Mouse (Mus musculus) heart, embryonic 11.5 days (tissue): ENCODE data around the gene Olfr922. TPM values are rescaled to one million over a fixed set of nuclear protein-coding genes. Genes with fewer than 3 reads are reported as not detected.

Experiments used
- ATAC-seq: fragments of 200-750 bp; cut with Nextera tagmentation; replicated peaks from 2 replicates; pipeline ENCODE4 v1.8.0; 2017; ENCODE audit warnings: moderate library complexity; ENCODE audit not compliant: insufficient number of reproducible peaks, low FRiP score, low TSS enrichment
- H3K27ac ChIP-seq: fragments of 300-500 bp; sonication (generic); 2 replicates; pipeline ENCODE4 v1.5.1; 2014; ENCODE audit warnings: mild to moderate bottlenecking, low read depth, low read length
- H3K27me3 ChIP-seq: fragments of 300-500 bp; sonication (generic); 2 replicates; pipeline ENCODE4 v1.6.1; 2014; ENCODE audit warnings: mild to moderate bottlenecking, low read length, mixed read lengths; ENCODE audit not compliant: control insufficient read depth, insufficient read depth
- H3K36me3 ChIP-seq: fragments of 300-500 bp; sonication (generic); 2 replicates; pipeline ENCODE4 v1.6.1; 2014; ENCODE audit warnings: mild to moderate bottlenecking, low read length, moderate library complexity, mixed read lengths; ENCODE audit not compliant: control insufficient read depth, insufficient read depth
- H3K4me1 ChIP-seq: fragments of 300-500 bp; sonication (generic); 2 replicates; pipeline ENCODE4 v1.6.1; 2014; ENCODE audit warnings: low read length; ENCODE audit not compliant: control insufficient read depth, insufficient read depth
- H3K4me2 ChIP-seq: fragments of 300-500 bp; sonication (generic); 2 replicates; pipeline ENCODE4 v1.6.1; 2014; ENCODE audit warnings: mild to moderate bottlenecking, moderate library complexity
- H3K4me3 ChIP-seq: fragments of 300-500 bp; sonication (generic); 2 replicates; pipeline ENCODE4 v1.5.1; 2014; ENCODE audit warnings: low read depth, low read length
- H3K9ac ChIP-seq: fragments of 300-500 bp; sonication (generic); 2 replicates; pipeline ENCODE4 v1.6.1; 2014; ENCODE audit warnings: mild to moderate bottlenecking, low read depth, low read length, moderate library complexity
- H3K9me3 ChIP-seq: fragments of 300-500 bp; sonication (generic); replicated peaks from 2 replicates; pipeline ENCODE4 v1.6.1; 2016; ENCODE audit warnings: low read length; ENCODE audit not compliant: control insufficient read depth
- WGBS: fragments of 180-500 bp; shearing (Covaris S2); extraction: QIAGEN DNeasy Blood & Tissue Kit; methylation state at CpG from one replicate; pipeline ENCODE4 v1.1.7; 2014; ENCODE audit not compliant: insufficient replicate concordance; 5-methylcytosine and 5-hydroxymethylcytosine counted together
- polyA plus RNA-seq: library from polyadenylated mRNA; unstranded; fragments of >200 nt; fragmentation: Nextera tagmentation; extraction: Ambion mirVana; gene quantifications from 2 replicates; pipeline ENCODE4 v1.2.1, GENCODE M21; 2014

The Olfr922 gene
- not detected in 2 replicates for polyA plus RNA-seq

- no peak within 1 kb of the TSS for H3K4me2 ChIP-seq
- H3K27ac ChIP-seq = no peak within 1 kb of the TSS
- H3K36me3 ChIP-seq = no peaks in the 10 kb centered on the region
- no peaks in the 10 kb centered on the region for H3K9me3 ChIP-seq
- no peaks in the 10 kb centered on the region for H3K27me3 ChIP-seq
- no peak for ATAC-seq
- H3K9ac ChIP-seq = no peak within 1 kb of the TSS
- H3K4me3 ChIP-seq = no peak within 1 kb of the TSS
- H3K4me1 ChIP-seq = no peaks in the 10 kb centered on the region
- 69% methylated on average over 2 of the region's 2 CpGs for WGBS
Observed at GRCm38 (mm10) chr9:38814314-38814713, at the start of gene Olfr922. Gene Olfr922 (plus strand): TSS chr9:38814614.

- Histone ChIP-seq H3K9me3 (no peaks in the 10 kb centered on the region), H3K4me1 (no peaks in the 10 kb centered on the region), H3K27ac (no peak within 1 kb of the TSS), H3K4me3 (no peak within 1 kb of the TSS), H3K4me2 (no peak within 1 kb of the TSS), H3K36me3 (no peaks in the 10 kb centered on the region), H3K27me3 (no peaks in the 10 kb centered on the region), H3K9ac (no peak within 1 kb of the TSS)
- no peak for ATAC-seq
Observed at GRCm38 (mm10) chr9:38772768-38773167, 41.6 kb upstream of the Olfr922 start, which contains the start of gene Olfr921. Gene Olfr921 (plus strand): TSS chr9:38773068.

- Histone ChIP-seq H3K27ac (no peak overlapping the region), H3K9me3 (no peaks in the 10 kb centered on the region), H3K4me1 (no peaks in the 10 kb centered on the region), H3K9ac (no peak overlapping the region), H3K4me2 (no peak overlapping the region), H3K27me3 (no peaks in the 10 kb centered on the region), H3K36me3 (no peaks in the 10 kb centered on the region), H3K4me3 (no peak overlapping the region)
- 75% methylated on average over 2 of the region's 2 CpGs for WGBS
- ATAC-seq = no peak
Observed at GRCm38 (mm10) chr9:38792689-38793088, 21.7 kb upstream of the Olfr922 start.

- H3K27ac ChIP-seq = no peak overlapping the region
- H3K27me3 ChIP-seq = no peaks in the 10 kb centered on the region
- no peaks in the 10 kb centered on the region for H3K4me1 ChIP-seq
- H3K9ac ChIP-seq = no peak overlapping the region
- no peaks in the 10 kb centered on the region for H3K36me3 ChIP-seq
- H3K4me3 ChIP-seq = no peak overlapping the region
- no peak for ATAC-seq
- no peak overlapping the region for H3K4me2 ChIP-seq
- H3K9me3 ChIP-seq = no peaks in the 10 kb centered on the region
Observed at GRCm38 (mm10) chr9:38805696-38806095, 8.7 kb upstream of the Olfr922 start.

GRCm38 (mm10) chr9:38815458-38815986 is 1.1 kb downstream of the Olfr922 start:
- no peak overlapping the region for H3K27ac ChIP-seq
- H3K4me2 ChIP-seq = no peak overlapping the region
- H3K4me3 ChIP-seq = no peak overlapping the region
- H3K27me3 ChIP-seq = no peaks in the 10 kb centered on the region
- H3K9ac ChIP-seq = no peak overlapping the region
- H3K36me3 ChIP-seq = no peaks in the 10 kb centered on the region
- H3K9me3 ChIP-seq = no peaks in the 10 kb centered on the region
- WGBS = 78% methylated on average over 1 of the region's 1 CpGs
- no peak for ATAC-seq
- no peaks in the 10 kb centered on the region for H3K4me1 ChIP-seq

- Histone ChIP-seq H3K9ac (no peak within 1 kb of the TSS), H3K36me3 (no peaks in the 10 kb centered on the region), H3K9me3 (no peaks in the 10 kb centered on the region), H3K27me3 (no peaks in the 10 kb centered on the region), H3K4me1 (no peaks in the 10 kb centered on the region), H3K27ac (no peak within 1 kb of the TSS), H3K4me2 (no peak within 1 kb of the TSS), H3K4me3 (no peak within 1 kb of the TSS)
- no peak for ATAC-seq
- 86% methylated on average over 1 of the region's 1 CpGs for WGBS
Observed at GRCm38 (mm10) chr9:38826245-38826644, 11.8 kb downstream of the Olfr922 start, which contains the start of gene Olfr923. Gene Olfr923 (plus strand): TSS chr9:38826545.

GRCm38 (mm10) chr9:38833027-38833426 is 18.6 kb downstream of the Olfr922 start:
- H3K4me1 ChIP-seq = no peaks in the 10 kb centered on the region
- ATAC-seq = no peak
- H3K27me3 ChIP-seq = no peaks in the 10 kb centered on the region
- no peak overlapping the region for H3K4me2 ChIP-seq
- H3K27ac ChIP-seq = no peak overlapping the region
- no peaks in the 10 kb centered on the region for H3K36me3 ChIP-seq
- WGBS = 27% methylated on average over 2 of the region's 2 CpGs
- no peak overlapping the region for H3K9ac ChIP-seq
- no peak overlapping the region for H3K4me3 ChIP-seq
- no peaks in the 10 kb centered on the region for H3K9me3 ChIP-seq

- Histone ChIP-seq H3K4me3 (no peak within 1 kb of the TSS), H3K9me3 (no peaks in the 10 kb centered on the region), H3K4me1 (no peaks in the 10 kb centered on the region), H3K9ac (no peak within 1 kb of the TSS), H3K4me2 (no peak within 1 kb of the TSS), H3K36me3 (no peaks in the 10 kb centered on the region), H3K27ac (no peak within 1 kb of the TSS), H3K27me3 (no peaks in the 10 kb centered on the region)
- ATAC-seq = no peak
- WGBS = 82% methylated on average over 1 of the region's 1 CpGs
Observed at GRCm38 (mm10) chr9:38844149-38844548, 29.7 kb downstream of the Olfr922 start, which contains the start of gene Olfr924. Gene Olfr924 (plus strand): TSS chr9:38844449.

- H3K27ac ChIP-seq = no peak within 1 kb of the TSS
- ATAC-seq = no peak
- no peaks in the 10 kb centered on the region for H3K36me3 ChIP-seq
Observed at GRCm38 (mm10) chr9:38854760-38855159, 40.3 kb downstream of the Olfr922 start, which contains the start of gene Olfr26. Gene Olfr26 (plus strand): TSS chr9:38855060.

More at GRCm38 (mm10) chr9:38854760-38855159, 40.3 kb downstream of the Olfr922 start, which contains the start of gene Olfr26:
- H3K27me3 ChIP-seq = no peaks in the 10 kb centered on the region
- no peaks in the 10 kb centered on the region for H3K9me3 ChIP-seq
- no peak within 1 kb of the TSS for H3K4me2 ChIP-seq
- no peak within 1 kb of the TSS for H3K9ac ChIP-seq
- no peaks in the 10 kb centered on the region for H3K4me1 ChIP-seq
- H3K4me3 ChIP-seq = no peak within 1 kb of the TSS
